Comparison of ENCODE assay signal across 8 mouse cellular contexts in genomic region chr2:152011724-152012123, GRCm38 (mm10). TPM values are rescaled to one million over a fixed set of nuclear protein-coding genes. Genes with fewer than 3 reads are reported as not detected.
A peak's percentile ranks its signal among the peaks of the same experiment; 100 is the strongest.
DNase-seq lines count a peak whose midpoint lies in the region; ATAC-seq lines count a peak whose summit lies in the region.

No protein-coding gene starts in this region.

- 47% methylated on average over 2 of the region's 2 CpGs for WGBS in neural tube, embryonic 11.5 days

- DNase-seq in adrenal gland, postnatal 14 days, result peak; percentile 30
- no peak for DNase-seq in adrenal gland, adult 8-10 months
- no peak for DNase-seq in neural tube, embryonic 11.5 days (ENCODE audit: low spot score)
- no peak for DNase-seq in neural tube, embryonic 10.5 days (ENCODE audit: extremely low spot score, low spot score)
- DNase-seq in kidney, postnatal 25 days, result peak; percentile 88 to 92
- DNase-seq in testis, postnatal 14 days (ENCODE audit: low spot score), result peak; percentile 49
- DNase-seq in layer of hippocampus, adult 9-11 months, result no peak
- no peak for DNase-seq in spleen, postnatal 4 days (ENCODE audit: low spot score in 2 of 2)

- H3K4me1 ChIP-seq in neural tube, embryonic 11.5 days (ENCODE audit: control insufficient read depth, insufficient read depth, low read length), result no peaks in the 10 kb centered on the region

- H3K27ac ChIP-seq in neural tube, embryonic 11.5 days (ENCODE audit: low read depth, low read length), result 0 out of 2 replicates have a peak overlapping the region, but pooled peaks have one; percentile 14

- no peaks in the 10 kb centered on the region for H3K9me3 ChIP-seq in neural tube, embryonic 11.5 days (ENCODE audit: control insufficient read depth, low read length)

- H3K4me2 ChIP-seq in neural tube, embryonic 11.5 days (ENCODE audit: low read depth), result no peak overlapping the region

- H3K9ac ChIP-seq in neural tube, embryonic 11.5 days (ENCODE audit: low read length), result no peak overlapping the region

- no peaks in the 10 kb centered on the region for H3K36me3 ChIP-seq in neural tube, embryonic 11.5 days (ENCODE audit: control insufficient read depth, insufficient read depth, low read length)

- no peak overlapping the region for H3K4me3 ChIP-seq in neural tube, embryonic 11.5 days (ENCODE audit: low read depth, low read length)

- no peaks in the 10 kb centered on the region for H3K27me3 ChIP-seq in neural tube, embryonic 11.5 days (ENCODE audit: control insufficient read depth, insufficient read depth, low read length)

- no peak for ATAC-seq in neural tube, embryonic 11.5 days (ENCODE audit: insufficient read depth, low FRiP score, low TSS enrichment)

RNA-seq across cellular contexts. Expression of gene Slc52a3, which starts 15.4 kb away (rescaled TPM):
- total RNA-seq in adrenal gland, postnatal 14 days (2021), result 1.6 and 2.4 TPM in 2 replicates
- total RNA-seq in adrenal gland, adult 8-10 months (2022), result 1 to 10 TPM; 1.8 to 4.4 (median 3.3) TPM
- polyA plus RNA-seq in neural tube, embryonic 11.5 days (2014; fragmentation: Nextera tagmentation; extraction: Ambion mirVana), result 1.0 and 1.1 TPM in 2 replicates

RNA-seq across cellular contexts. Expression of gene Fam110a, which starts 31.7 kb away (rescaled TPM):
- 8.2 and 8.5 TPM in 2 replicates for total RNA-seq in adrenal gland, postnatal 14 days (2021)
- 10 to 100 TPM; 13.7 to 15.1 (median 14.1) TPM for total RNA-seq in adrenal gland, adult 8-10 months (2022)
- 82.2 and 92.9 TPM in 2 replicates for polyA plus RNA-seq in neural tube, embryonic 11.5 days (2014; fragmentation: Nextera tagmentation; extraction: Ambion mirVana)

Comparison
In these comparisons a context has a peak if more than half of its experiments do, and no peak if none do; other contexts are left out.
1. DNase-seq: peak in adrenal gland, postnatal 14 days (single experiment), kidney, postnatal 25 days (2 of 2) and testis, postnatal 14 days (single experiment); none in adrenal gland, adult 8-10 months (single experiment), neural tube, embryonic 11.5 days (single experiment), neural tube, embryonic 10.5 days (single experiment), layer of hippocampus, adult 9-11 months (single experiment) and spleen, postnatal 4 days (0 of 2).